Mouse (Mus musculus) right cerebral cortex, postnatal 36 days (tissue): Measurements from ENCODE around the gene Nanos2.

Source experiments
- DNase-seq, 2 experiments: peaks; one replicate each; pipeline ENCODE4 v3.0.0; 2022; ENCODE audit warnings: low spot score in 2 of 2, mixed read lengths in 1 of 2

Nanos2 gene

GRCm38 (mm10) chr7:18990601-18991295, 3.5 kb downstream of the Nanos2 start, which contains the start of gene Mypop:
TSS of gene Mypop (plus strand) at chr7:18991245.
- DNase-seq, result peak; percentile 100

DNA sequence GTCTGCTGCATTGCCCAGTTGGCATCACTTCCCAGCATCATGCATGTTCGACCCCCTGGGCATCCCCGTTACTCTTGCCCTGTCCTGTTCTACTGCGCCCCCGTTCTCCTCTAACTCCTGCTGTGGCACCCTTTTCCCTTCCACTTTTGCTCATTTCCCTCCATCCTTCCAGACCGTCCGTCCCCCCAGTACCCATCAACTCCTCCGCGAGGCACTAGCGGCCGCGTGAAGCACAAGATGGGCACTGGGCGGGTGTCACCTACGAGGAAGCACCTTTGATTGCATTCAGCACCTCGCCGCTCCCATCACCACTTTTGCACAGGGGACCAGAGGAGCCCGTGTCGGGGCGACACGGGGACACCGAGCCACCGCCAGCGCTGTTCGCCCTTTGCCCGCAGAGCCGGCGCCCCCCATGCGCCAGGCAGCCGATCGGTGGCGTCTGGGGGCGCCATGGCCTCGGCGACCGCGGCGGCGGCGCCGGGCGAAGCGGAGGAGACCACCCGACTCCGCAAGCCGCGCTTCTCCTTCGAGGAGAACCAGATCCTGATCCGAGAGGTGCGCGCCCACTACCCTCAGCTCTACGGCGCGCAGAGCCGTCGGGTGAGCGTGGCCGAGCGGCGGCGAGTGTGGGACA, 4.6 kb downstream of the Nanos2 start:
- DNase-seq, result no peak

DNA sequence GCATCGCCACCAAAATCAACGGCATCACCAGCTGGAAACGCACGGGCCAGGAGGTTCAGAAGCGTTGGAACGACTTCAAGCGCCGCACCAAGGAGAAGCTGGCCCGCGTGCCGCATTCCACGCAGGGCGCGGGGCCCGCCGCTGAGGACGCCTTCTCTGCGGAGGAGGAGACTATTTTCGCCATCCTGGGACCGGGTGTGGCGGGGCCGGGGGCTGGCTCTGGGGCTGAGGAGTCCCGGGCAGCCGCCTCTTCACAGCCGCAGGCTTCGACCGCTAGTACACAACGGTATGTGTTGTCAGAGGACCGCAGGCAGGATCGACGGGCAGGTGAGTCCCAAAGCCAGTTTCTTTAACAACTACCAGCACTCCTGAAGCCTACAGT, 5.1 kb downstream of the Nanos2 start:
- DNase-seq, result no peak

DNA sequence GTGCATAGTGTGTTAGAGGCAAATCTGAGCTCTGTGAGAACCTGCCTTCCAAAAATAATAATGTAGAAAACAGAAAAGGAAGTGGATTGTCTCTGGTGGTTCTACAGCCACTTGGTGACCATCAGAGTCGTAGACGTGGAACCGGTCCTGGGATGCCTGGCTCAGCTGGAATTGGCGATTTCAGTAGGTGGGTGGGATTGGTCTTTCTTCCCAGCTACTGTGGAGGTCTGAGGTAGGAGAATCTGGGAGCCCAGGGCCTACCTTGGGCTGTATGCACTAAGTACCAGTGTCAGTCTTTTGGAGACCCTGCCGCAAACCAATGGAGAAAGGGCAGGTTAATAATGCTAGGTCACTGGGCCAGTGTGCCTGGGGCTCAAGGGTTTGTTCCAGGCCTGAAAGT, 5.8 kb downstream of the Nanos2 start:
- no peak for DNase-seq

- no peak for DNase-seq
These were observed 11.6 kb downstream of the Nanos2 start for GRCm38 (mm10) chr7:18998835-18999234.

- DNase-seq, result no peak
These were observed 13.2 kb downstream of the Nanos2 start for GRCm38 (mm10) chr7:19000421-19000820.

DNA sequence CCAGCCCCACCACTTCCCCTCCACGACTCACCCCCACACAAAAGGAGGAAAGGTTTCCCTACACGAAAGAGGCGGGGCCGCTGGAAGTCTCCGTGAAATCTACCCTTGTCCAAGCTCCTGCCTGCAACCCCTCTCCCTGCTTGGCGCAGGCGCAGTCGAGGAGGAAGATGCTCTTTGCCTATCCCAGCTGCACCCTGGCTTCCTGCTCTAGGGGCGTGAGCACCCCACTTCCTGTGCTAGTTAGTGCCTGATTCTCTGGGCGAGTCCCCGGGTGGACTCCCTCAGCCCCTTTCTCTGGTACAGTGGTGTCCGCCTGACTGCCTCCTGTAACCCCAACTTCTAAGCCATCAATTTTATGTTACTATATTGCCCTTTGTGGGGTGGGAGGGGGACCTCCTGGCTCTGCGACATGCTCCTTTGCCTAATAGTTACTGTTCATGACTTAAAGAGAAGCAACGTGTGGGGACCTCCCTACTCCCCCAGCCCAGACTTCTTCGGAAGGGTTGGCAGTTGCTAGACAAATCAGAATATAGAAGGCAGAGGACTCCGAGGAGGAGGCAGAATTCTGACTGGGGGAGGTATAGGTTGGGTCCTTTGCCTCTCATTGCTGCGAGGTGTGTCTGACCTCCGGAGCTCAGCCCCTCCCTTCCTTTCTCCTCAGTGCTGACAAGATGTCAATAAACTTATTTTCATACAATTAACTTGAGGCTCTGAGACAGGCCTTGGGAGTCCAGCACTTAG, 14.0 kb downstream of the Nanos2 start:
- DNase-seq, result no peak

GRCm38 (mm10) chr7:19001807-19002085, 14.5 kb downstream of the Nanos2 start:
- no peak for DNase-seq

DNA sequence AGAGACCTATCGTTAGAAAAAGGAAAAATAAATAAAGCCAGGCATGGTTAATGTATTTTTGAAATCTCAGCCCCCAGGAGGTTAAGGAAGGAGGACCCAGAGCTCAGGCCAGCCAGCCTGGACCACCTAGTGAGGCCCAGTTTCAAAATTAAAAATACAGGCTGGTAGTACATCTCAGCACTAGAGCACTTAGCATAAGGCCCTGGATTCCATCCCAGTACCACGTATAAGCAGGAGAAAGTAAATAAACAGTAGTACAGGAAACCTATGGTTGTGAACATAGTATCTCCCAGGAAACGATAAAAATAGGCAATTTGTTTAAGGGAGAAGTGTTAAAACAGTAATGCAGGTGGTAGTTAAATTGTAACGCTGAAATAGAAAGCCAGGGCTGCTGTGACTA, 14.9 kb downstream of the Nanos2 start:
- DNase-seq, result no peak

GRCm38 (mm10) chr7:19002848-19003498, 15.8 kb downstream of the Nanos2 start:
- peak; percentile 68 to 84 for DNase-seq

- peak; percentile 89 to 92 for DNase-seq
These were observed 16.9 kb downstream of the Nanos2 start, which contains the start of gene Irf2bp1 for GRCm38 (mm10) chr7:19003902-19004630. TSS of gene Irf2bp1 (plus strand) at chr7:19004044.

GRCm38 (mm10) chr7:19004631-19005079, 17.5 kb downstream of the Nanos2 start:
- DNase-seq, result no peak

GRCm38 (mm10) chr7:19005417-19006121, 18.4 kb downstream of the Nanos2 start:
- DNase-seq, result no peak

DNA sequence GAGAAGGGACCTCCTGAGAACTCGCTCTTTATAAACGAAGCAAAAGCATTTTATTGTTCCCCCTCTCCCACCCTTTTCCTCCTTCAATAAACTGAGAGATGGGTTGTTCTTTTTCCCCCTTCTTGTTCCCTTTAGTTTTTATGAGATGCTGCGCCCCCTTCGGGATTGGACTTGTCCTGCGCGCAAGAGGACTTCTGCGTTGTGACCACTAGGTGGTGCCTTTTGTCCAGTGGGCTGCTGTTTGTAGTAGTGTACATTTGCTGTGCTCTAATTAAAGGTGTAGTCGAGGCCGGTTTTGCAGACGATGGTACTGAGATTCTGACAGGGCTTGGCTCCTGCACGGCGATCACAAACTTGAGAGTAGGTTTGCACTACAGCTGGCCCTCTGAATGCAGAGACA, 19.3 kb downstream of the Nanos2 start:
- DNase-seq, result peak; percentile 76 to 81

GRCm38 (mm10) chr7:19007026-19007977, 20.1 kb downstream of the Nanos2 start:
- DNase-seq, result no peak

DNA sequence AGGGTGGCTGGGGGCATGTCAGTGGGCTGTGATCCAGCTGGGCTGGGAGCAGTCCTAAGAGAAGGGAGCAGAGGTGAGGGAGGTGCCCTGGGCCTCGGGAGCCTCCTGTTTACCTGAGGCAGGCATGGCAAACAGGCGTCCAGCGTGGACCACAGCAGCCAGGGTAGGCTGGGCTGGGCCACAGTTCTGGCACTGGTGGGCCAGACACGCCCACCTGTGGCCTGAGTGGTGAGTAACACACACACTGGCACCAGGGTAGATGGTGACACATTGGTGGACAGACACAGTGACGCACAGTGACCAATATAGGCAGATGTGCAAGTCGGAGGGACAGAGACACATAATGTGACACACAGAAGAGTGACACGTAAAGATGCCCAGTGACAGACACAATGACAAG, 23.4 kb downstream of the Nanos2 start:
- DNase-seq, result no peak

DNA sequence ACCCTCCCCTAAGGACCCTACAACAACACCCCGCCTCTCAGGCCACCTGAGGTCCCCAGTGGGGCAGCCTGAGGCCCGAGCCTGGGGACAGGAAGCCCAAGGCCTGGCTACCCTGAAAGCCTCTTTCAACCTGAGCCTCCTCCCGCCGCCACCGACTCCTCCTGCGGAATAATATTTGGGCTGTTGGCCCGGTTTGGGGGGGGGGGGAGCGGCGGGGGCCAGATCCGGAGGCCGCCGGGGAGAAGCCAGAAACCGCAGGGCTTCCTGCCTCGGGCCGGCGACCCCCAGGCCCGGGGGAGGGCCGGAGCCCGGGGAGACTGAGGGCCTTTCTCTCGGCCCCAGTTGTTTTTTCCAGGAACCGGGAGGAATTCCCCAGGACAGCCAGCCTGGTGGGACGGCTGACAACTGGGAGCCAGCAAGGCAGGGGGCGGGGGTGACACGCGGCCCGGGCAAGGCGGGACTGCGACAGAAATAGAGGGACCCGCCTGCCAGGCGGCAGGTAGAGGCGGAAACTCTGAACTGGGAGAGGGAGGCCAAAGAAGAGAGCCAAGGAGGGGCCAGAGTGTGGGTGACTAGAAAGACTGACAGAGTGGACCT, 24.9 kb downstream of the Nanos2 start:
- no peak for DNase-seq

GRCm38 (mm10) chr7:19012882-19013281, 25.7 kb downstream of the Nanos2 start:
- DNase-seq, result no peak

GRCm38 (mm10) chr7:19014452-19014851, 27.3 kb downstream of the Nanos2 start:
- DNase-seq, result no peak
